ENCODE assay signal across 51 mouse cellular contexts in the genomic region with DNA sequence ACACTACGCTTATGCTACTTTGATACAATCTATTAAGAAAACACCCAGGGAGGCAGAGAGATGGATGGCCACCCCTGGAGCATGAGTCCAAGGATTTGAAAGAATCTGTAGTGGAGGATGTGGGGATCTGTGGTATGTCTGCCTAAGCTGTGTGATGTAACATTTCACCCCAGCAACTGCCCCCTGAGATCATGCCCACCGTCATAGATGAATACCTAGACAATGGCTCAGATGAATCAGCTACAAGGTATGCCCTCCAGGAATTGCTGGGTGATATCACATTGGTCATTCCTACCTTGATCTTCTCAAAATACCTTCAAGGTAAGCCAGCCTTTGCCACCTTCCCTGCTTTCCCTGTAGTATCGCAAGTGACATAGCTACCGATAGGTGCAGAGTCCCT. TPM values are rescaled to one million over a fixed set of nuclear protein-coding genes. Genes with fewer than 3 reads are reported as not detected.
"Had no signal": no experiment of that assay in that cellular context is flagged by ENCODE, and none has a peak within 500 bp of the region (broad histone marks: within the 10 kb centered on the region; RNA-seq: fewer than 3 reads in every experiment).

No protein-coding gene starts in this region.

- H3K36me3 ChIP-seq: heart, embryonic 10.5 days; heart, embryonic 12.5 days; heart, embryonic 13.5 days; heart, embryonic 15.5 days; hindbrain, embryonic 10.5 days; hindbrain, embryonic 12.5 days; hindbrain, embryonic 13.5 days; hindbrain, embryonic 15.5 days; intestine, embryonic 15.5 days; kidney, embryonic 15.5 days had no signal

- H3K4me1 ChIP-seq: heart, embryonic 10.5 days; heart, embryonic 12.5 days; heart, embryonic 13.5 days; heart, embryonic 15.5 days; hindbrain, embryonic 10.5 days; hindbrain, embryonic 12.5 days; hindbrain, embryonic 13.5 days; hindbrain, embryonic 15.5 days; intestine, embryonic 15.5 days; kidney, embryonic 15.5 days had no signal

- H3K9ac ChIP-seq: heart, embryonic 12.5 days; heart, embryonic 13.5 days; heart, embryonic 15.5 days; hindbrain, embryonic 12.5 days; hindbrain, embryonic 13.5 days; hindbrain, embryonic 14.5 days; hindbrain, embryonic 15.5 days; intestine, embryonic 15.5 days; kidney, embryonic 15.5 days had no signal

- H3K9me3 ChIP-seq: heart, embryonic 10.5 days; heart, embryonic 12.5 days; heart, embryonic 13.5 days; heart, embryonic 15.5 days; hindbrain, embryonic 10.5 days; hindbrain, embryonic 12.5 days; hindbrain, embryonic 13.5 days; hindbrain, embryonic 15.5 days; intestine, embryonic 15.5 days; kidney, embryonic 15.5 days had no signal

- H3K4me2 ChIP-seq: heart, embryonic 11.5 days; heart, embryonic 12.5 days; heart, embryonic 13.5 days; heart, embryonic 15.5 days; hindbrain, embryonic 12.5 days; hindbrain, embryonic 13.5 days; hindbrain, embryonic 14.5 days; hindbrain, embryonic 15.5 days; intestine, embryonic 15.5 days; kidney, embryonic 15.5 days had no signal

- H3K27me3 ChIP-seq: heart, embryonic 12.5 days; heart, embryonic 15.5 days; hindbrain, embryonic 12.5 days; hindbrain, embryonic 13.5 days; hindbrain, embryonic 15.5 days; intestine, embryonic 15.5 days; kidney, embryonic 15.5 days had no signal

- H3K27ac ChIP-seq: heart, adult 2 months; heart, embryonic 10.5 days; heart, embryonic 13.5 days; heart, embryonic 15.5 days; hindbrain, embryonic 10.5 days; hindbrain, embryonic 12.5 days; hindbrain, embryonic 13.5 days; hindbrain, embryonic 14.5 days; hindbrain, embryonic 15.5 days; hindbrain, postnatal 0 days; intestine, embryonic 15.5 days; kidney, embryonic 15.5 days; kidney, postnatal 0 days; layer of hippocampus, adult 2 months had no signal

- DNase-seq: heart, adult 2 months; heart, postnatal 10 days; heart, postnatal 14 days; heart, postnatal 4 days; kidney, adult 11 months; kidney, adult 18-20 months; kidney, adult 2 months; kidney, adult 8-10 months; kidney, adult 9 months; kidney, postnatal 10 days; kidney, postnatal 14 days; kidney, postnatal 25 days; kidney, postnatal 36 days; kidney, postnatal 4 days; layer of hippocampus, adult 9-11 months; layer of hippocampus, postnatal 36 days had no signal

- H3K4me3 ChIP-seq: heart, adult 2 months; heart, embryonic 10.5 days; heart, embryonic 12.5 days; heart, embryonic 13.5 days; heart, embryonic 15.5 days; hindbrain, embryonic 10.5 days; hindbrain, embryonic 12.5 days; hindbrain, embryonic 13.5 days; hindbrain, embryonic 15.5 days; intestine, embryonic 15.5 days; kidney, embryonic 15.5 days; layer of hippocampus, adult 2 months had no signal

- ATAC-seq: hindbrain, embryonic 16.5 days; hindbrain, postnatal 0 days; inflammation-experienced regulatory T-cells, adult 6 months; intestine, embryonic 15.5 days; intestine, embryonic 16.5 days; intestine, postnatal 0 days had no signal

RNA-seq across cellular contexts. Expression of gene Ces3a, which starts 7.8 kb away (rescaled TPM):
- total RNA-seq: heart, adult 2 months; heart, postnatal 10 days; heart, postnatal 14 days; heart, postnatal 25 days; heart, postnatal 4 days; hematopoietic stem cell, adult 5-6 weeks; hindbrain, postnatal 0 days; layer of hippocampus, adult 18-20 months; layer of hippocampus, adult 2 months; layer of hippocampus, adult 8-10 months; layer of hippocampus, postnatal 10 days; layer of hippocampus, postnatal 14 days; layer of hippocampus, postnatal 25 days; layer of hippocampus, postnatal 36 days had no signal
- polyA plus RNA-seq: heart, adult 2 months; heart, embryonic 10.5 days; heart, embryonic 11.5 days; heart, embryonic 12.5 days; heart, embryonic 13.5 days; heart, embryonic 14.5 days; heart, embryonic 15.5 days; heart, embryonic 16.5 days; heart, postnatal 0 days; hindbrain, embryonic 10.5 days; hindbrain, embryonic 11.5 days; hindbrain, embryonic 12.5 days; hindbrain, embryonic 13.5 days; hindbrain, embryonic 14.5 days; hindbrain, embryonic 15.5 days; hindbrain, embryonic 16.5 days; hindbrain, postnatal 0 days; inflammation-experienced regulatory T-cells, adult 6 months; intestine, embryonic 14.5 days; intestine, embryonic 15.5 days; intestine, embryonic 16.5 days; intestine, postnatal 0 days; kidney, embryonic 14.5 days; kidney, embryonic 15.5 days; kidney, embryonic 16.5 days; kidney, postnatal 0 days; large intestine, adult 2 months had no signal

RNA-seq across cellular contexts. Expression of gene Ces3b, which starts 27.3 kb away (rescaled TPM):
- total RNA-seq: heart, adult 2 months; heart, postnatal 14 days; heart, postnatal 4 days; hematopoietic stem cell, adult 5-6 weeks; hindbrain, postnatal 0 days; layer of hippocampus, adult 18-20 months; layer of hippocampus, adult 2 months; layer of hippocampus, adult 8-10 months; layer of hippocampus, postnatal 10 days; layer of hippocampus, postnatal 14 days; layer of hippocampus, postnatal 25 days; layer of hippocampus, postnatal 36 days had no signal
- polyA plus RNA-seq: heart, adult 2 months; heart, embryonic 10.5 days; heart, embryonic 11.5 days; heart, embryonic 12.5 days; heart, embryonic 13.5 days; hindbrain, embryonic 10.5 days; hindbrain, embryonic 11.5 days; hindbrain, embryonic 12.5 days; hindbrain, embryonic 13.5 days; hindbrain, embryonic 14.5 days; hindbrain, embryonic 15.5 days; hindbrain, embryonic 16.5 days; hindbrain, postnatal 0 days; inflammation-experienced regulatory T-cells, adult 6 months; intestine, embryonic 14.5 days; intestine, embryonic 15.5 days; intestine, embryonic 16.5 days; intestine, postnatal 0 days; kidney, adult 2 months; kidney, embryonic 14.5 days; kidney, embryonic 15.5 days; kidney, embryonic 16.5 days; kidney, postnatal 0 days; large intestine, adult 2 months had no signal

RNA-seq across cellular contexts. Expression of gene Ces2h, which starts 55.6 kb away (rescaled TPM):
- total RNA-seq: heart, adult 2 months; heart, adult 8-10 months; heart, postnatal 10 days; heart, postnatal 14 days; heart, postnatal 25 days; heart, postnatal 4 days; hematopoietic stem cell, adult 5-6 weeks; hindbrain, postnatal 0 days; layer of hippocampus, adult 18-20 months; layer of hippocampus, adult 2 months; layer of hippocampus, adult 8-10 months; layer of hippocampus, postnatal 10 days; layer of hippocampus, postnatal 14 days; layer of hippocampus, postnatal 25 days; layer of hippocampus, postnatal 36 days had no signal
- polyA plus RNA-seq: heart, adult 2 months; heart, embryonic 10.5 days; heart, embryonic 11.5 days; heart, embryonic 12.5 days; heart, embryonic 13.5 days; heart, embryonic 14.5 days; heart, embryonic 15.5 days; heart, embryonic 16.5 days; heart, postnatal 0 days; hindbrain, embryonic 10.5 days; hindbrain, embryonic 11.5 days; hindbrain, embryonic 12.5 days; hindbrain, embryonic 13.5 days; hindbrain, embryonic 14.5 days; hindbrain, embryonic 15.5 days; hindbrain, embryonic 16.5 days; hindbrain, postnatal 0 days; inflammation-experienced regulatory T-cells, adult 6 months; intestine, embryonic 14.5 days; intestine, embryonic 15.5 days; intestine, postnatal 0 days; kidney, embryonic 14.5 days; kidney, embryonic 15.5 days; kidney, embryonic 16.5 days; kidney, postnatal 0 days had no signal
